Mouse (Mus musculus) ZHBTc4 (cell line): ENCODE measurements around the gene Fgd5.

Experiments used
- DNase-seq: peaks from one replicate; pipeline ENCODE4 v3.0.0-alpha.2; 2011; ENCODE audit warnings: low read depth, low spot score

Gene Fgd5

DNA sequence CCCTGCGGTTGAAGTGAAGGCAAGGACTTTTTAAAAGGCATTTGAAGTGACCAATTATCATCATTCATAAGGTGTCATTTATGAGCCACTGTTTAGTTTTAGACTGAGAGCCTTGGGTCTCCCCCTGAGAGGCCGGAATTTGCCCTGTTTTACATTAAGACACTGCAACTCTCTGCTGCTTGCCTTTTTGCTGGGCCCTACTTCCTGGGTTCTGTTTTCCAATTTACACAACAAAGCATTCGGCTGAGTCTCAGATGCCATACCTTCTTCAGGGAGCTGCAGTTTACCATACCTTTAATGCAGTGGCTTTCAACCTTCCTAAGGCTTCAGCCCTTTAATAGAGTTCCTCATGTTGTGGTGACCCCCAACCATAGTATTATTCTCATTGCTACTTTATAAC, 26.1 kb downstream of the Fgd5 start:
- DNase-seq: peak; percentile 62

DNA sequence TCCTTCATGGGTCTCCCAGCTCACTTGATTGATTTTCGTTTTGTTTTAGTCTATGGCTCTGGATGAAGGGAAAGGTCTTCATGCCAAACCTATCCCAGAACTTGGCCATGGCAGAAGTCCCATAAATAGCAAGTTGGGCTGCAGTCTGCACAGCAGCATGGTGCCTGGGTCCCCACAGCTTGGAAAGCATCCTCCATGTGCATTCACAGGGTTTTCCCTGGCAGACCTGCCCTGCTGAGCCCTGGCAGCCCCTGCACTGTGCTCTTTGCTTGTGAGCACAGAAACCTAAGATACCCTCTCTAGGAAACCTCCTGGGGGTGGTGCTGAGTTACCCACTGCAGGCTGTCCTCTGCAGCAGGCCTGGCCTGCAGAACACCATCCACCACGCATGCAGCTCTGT, 32.2 kb downstream of the Fgd5 start:
- DNase-seq: no peak

DNA sequence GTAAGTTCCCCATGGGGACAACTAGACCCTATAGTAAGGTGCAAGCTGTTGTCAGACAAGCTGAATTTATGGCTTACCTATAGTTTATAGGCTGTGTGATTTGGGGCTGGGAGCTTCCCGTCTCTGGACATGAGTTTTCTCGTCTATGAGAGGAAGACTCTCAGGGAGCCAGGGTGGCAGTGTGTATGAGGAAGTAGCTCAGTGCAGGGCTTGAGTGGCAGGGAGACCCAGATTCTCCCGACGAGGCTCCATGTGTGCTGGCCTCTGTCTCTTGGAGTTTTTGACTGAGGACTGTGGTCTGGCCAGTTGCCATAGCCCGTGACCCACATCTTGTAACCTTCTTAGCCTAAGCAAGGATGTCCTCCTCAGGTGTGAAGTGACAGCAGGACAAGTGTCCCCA, 33.7 kb downstream of the Fgd5 start:
- no peak for DNase-seq

DNA sequence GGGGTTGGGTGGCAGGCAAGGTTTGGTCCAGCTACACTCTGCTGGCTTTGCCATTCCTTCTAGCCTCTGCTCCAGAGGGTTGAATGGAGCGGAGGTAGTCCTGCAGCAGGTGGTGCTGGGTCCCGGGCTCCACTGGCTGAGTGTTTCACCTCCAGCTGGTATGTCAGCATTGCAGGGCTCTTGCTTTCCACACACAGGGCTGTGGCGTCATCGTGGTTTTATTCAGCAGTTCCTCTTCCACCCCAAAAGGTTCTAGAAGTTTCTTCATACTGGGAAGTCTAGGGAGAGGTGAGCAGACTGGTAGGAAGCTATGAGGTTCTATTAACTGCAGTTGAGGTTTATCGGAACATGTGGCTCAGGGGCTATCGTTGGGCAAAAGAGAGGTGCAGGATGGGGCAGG, 34.4 kb downstream of the Fgd5 start:
- no peak for DNase-seq

DNA sequence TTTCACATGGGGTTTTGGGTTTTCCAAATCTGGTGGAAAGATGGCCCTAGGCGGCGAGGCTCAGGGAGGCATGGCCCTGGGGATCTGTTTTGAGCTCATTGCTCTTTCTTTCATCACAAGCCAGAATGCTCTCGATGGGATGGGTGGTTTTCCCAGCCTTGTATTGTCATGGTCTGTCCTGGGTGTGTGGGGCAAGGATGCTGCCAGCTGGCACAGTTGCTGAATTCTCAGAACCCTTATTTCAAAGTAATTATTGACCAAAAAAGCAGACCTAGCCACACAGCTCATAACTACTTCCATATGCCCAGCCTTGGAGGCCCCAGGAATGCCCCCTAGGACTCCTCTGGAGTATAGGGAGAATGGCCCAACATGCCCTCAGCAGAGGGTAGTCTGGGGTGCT, 34.9 kb downstream of the Fgd5 start:
- DNase-seq: no peak

DNA sequence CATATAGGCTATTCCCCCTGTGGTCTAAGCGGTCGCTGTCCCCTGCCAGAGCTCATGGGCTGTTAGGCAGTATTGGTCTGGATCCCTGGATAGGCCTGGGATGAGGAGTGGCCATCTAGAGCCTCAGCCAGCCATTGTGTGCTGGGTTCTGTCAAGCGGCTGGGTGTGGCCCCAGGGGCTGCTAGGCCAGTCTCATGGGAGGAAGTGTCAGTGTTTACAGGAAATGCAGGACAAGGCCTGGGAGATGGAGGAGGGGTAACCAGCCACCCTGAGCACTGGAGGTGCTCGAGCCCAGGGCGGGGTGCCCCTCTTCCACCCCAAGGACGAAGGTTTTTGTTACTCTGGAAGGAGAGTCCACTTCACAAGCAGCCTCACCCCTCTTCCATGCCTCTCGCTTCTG, 36.3 kb downstream of the Fgd5 start:
- DNase-seq: peak; percentile 50

DNA sequence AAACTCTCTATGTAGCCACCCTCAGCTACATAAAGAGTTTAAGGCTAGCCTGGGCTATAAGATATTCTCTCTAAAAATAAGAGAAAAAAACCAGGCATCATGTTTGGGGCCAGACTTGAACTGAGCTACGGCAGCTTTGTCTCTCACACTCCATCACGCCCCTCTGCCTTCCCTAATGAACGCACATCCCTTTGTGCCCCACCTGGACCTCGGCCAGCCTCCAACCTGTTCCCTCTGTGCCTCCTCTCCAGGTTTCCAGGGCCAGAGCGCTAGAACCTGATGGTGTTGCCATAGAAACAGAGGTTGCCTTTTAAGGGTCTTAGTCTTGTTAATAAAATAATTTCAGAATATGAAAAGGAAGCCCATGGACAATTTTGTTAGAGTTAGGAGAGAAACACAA, 37.2 kb downstream of the Fgd5 start:
- no peak for DNase-seq

DNA sequence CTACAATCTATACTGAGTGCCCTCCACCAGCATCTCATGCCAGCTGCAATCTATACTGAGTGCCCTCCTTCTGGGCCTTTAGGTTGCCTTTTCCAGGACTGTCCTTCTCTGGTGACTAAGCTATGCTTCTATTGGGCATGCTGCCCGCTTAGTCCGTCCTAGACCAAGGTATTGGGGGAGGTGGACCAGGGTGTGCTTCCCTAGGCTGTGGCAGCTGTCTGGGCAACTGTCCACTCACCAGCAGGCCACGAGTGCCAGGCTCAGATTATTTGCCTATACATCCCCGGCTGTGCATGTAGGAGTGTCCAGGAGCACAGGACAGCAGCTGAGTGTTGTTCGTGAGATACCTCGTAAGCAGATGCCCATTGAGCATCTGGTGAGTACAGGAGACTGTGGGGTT, 38.1 kb downstream of the Fgd5 start:
- no peak for DNase-seq

DNA sequence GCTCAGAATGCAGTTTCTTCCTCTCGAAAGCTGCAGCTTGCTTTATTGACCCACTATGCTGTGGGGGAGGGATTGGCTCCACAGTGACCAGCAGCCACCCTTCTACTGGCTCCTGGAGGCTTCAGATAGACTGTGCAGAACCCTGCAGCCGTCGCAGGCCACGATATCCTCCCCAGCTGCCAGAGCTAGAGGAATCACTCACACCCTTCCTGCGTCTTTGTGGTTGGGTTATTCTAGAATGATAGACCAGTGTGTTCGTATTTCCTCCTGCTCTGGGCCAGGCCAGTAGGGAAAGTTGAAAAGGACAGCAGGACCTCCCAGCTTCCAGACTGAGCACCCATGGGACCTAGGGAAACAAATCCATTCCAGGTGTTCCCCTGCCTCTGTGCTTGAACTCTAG, 39.7 kb downstream of the Fgd5 start:
- DNase-seq: no peak

DNA sequence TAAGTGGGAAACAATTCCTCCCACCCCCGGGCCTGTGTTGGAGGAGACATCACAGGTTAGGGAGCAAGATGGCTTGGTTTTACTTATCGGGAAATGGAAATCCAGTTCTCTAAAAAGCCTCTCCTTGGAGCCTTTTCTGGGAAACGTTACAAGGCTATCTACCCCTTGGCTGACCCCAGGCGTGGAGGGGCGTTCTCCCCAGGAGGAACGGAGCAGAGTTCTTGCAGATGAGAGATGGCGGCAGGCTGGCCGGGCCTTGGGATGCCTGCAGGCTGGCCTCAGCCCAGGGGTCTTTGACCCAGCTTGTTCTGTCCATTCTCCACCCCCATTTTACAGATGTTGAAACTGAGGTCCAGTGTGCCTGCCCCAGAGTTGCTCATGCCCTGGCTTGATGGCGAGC, 42.4 kb downstream of the Fgd5 start:
- no peak for DNase-seq

DNA sequence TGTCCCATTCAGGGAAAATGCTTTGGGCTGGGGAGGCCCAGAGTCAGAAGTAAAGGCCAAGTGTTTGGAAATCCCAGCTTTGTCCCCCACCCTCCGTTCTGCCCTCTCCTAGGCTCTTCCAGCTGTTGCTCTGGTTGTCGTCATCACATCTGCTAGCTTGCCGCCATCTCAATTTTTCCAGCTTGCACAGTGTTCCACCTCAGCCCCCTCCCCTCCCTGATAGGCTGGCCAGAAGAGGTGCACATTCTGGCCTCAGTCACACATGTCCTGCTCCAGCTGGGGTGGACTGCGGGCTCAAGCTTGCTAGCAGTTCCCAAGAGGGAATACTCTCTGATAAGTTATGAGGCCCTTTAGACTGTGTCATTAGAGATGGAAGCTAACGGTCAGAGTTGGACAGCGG, 42.8 kb downstream of the Fgd5 start:
- no peak for DNase-seq

DNA sequence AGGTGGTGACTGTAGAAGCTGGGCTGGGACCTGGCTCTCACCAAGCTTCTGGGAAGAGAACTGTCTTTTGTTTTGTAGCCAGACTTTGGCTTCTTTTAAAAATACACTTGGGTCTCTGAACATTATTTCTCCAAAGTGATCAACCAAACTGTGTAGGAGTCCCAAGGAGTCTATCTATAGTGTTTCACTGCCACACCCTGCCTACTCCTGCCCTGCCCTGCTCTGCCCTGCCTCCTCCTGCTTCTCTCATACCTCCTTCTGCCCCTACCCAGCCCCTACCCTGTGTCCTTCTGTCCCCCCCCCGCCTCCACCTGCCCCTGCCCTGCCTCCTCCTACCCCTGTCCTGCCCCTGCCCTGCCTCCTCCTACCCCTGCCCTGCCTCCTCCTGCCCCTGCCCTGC, 46.6 kb downstream of the Fgd5 start:
- no peak for DNase-seq

DNA sequence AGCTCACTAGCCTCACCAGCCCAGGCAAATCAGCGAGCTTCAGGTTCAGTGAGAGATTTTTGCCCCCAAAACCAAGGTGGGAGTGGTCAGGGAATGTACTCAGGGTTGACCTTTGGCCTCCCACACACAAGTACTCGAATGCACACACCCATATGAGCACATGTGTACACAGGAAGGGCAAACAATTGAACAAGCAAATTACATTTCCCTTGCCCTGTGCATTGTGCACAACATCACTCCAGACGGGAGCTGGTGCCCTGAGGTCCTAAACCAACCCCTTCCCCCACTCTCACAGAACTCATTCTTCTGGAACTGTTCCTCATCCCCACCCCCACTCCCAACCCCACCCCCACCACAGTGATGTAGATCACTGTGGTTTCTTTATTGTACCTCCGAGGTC, 48.7 kb downstream of the Fgd5 start:
- no peak for DNase-seq

DNA sequence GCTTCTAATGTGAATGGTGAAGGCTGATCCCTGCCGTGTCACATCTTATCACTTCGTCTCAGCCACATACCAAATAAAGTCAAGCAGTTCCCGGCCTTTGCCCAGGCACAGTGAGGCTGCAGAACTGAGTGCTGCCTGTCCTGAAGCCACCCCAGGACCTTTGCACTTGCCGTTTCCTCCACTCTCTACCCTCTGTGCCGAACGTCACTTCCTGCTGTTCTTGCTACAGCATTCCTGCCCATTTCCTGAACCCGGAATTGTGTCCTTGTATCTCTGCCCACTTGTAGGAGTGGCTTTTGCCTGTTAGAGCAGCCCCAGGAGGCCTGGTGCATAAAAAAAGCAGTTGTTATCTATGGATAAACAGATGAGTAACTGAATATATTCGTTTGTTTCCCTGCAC, 52.0 kb downstream of the Fgd5 start:
- DNase-seq: no peak

DNA sequence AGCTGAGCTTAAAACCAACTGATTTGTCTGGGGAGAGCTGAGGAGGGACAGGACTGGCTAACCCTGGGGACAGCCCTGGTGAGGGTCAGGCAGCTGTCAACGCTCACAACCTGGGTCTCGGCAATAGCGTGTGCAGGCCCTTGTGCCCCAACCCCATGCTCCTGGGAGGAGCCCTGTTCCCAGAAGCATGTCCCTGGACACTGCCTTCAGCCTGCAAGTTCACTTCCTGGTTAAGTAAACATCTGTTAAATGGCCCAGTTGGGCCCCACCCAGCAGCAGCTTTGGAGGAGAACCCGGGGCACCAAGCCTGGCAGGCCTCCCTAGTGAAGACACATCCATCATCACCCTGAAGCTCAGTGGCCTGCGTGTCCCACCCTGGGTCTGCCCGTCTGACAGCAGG, 56.0 kb downstream of the Fgd5 start:
- DNase-seq: no peak

DNA sequence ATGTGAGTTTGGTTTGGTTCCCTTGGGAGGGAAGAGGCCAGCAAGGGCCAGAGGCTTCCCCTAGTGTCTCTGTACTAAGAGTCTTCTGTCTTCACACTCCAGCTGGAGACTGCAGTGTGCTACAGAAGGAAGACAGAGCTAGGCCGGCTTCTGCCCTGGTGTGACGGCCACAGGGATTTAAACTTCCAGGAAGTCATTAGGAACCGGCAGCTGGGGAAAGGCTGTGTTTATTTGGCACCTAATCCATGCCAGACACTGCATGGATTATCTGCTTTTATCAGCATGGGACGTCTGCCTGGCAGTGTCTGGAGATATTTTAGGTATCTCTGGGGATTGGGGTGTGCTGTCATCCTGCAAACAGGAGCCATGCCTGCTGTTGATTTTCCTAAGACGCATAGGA, 57.7 kb downstream of the Fgd5 start:
- DNase-seq: no peak

DNA sequence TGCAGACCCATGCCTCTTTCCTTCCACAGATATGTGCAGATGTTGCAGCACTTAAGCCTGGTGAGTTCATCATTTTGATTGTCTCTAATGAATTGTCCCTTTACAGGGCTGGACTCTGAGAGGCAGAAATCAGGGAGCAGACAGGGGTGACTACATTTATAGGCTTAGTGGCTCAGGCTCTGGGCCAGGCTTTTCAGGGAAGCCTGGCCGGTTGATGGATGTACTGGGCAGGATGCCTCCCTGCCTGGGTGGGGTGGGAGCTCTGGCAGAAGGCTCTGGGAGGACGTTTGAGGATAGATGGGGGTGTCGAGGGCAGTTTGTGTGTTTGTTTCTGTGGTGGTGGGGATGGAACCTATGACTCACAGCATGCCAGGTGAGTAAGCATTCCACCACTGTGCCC, 59.5 kb downstream of the Fgd5 start:
- DNase-seq: no peak

DNA sequence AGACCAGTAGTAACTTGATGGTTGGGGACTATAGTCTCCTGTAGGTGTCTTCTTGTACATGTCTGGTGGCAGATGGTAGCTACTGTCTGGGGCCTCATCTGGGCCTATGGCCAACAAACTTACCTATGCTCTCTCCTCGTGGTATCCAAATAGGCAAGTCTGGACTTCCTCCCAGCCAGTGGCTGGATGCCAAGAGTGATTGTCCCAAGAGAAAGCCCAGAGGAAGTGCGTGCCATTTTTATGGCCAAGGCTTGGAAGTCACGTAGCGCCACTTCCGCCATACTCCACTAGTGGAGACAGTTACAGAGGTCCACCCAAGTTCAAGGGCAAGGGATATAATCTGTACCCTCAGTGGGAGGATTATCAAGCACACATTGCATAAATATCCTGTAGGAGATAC, 62.6 kb downstream of the Fgd5 start:
- DNase-seq: no peak

DNA sequence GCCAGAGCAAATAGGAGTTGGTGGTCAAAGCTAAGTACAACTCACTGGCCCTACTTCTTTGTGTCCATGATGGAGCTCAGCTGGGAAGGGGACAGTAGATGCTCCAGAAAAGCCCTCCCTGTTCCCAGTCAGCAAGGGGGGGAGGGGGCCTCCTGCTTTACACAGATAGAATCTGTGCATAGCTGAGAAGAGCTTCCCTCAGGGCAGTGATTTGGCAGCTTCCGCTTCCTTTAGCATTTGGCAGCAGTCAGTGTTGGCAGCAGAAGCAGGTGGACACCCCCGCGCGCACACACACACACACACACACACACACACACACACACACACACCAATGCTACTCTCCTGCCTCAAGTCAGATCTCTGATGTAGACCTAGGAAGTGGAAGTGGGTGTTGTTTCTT, 63.4 kb downstream of the Fgd5 start:
- no peak for DNase-seq

DNA sequence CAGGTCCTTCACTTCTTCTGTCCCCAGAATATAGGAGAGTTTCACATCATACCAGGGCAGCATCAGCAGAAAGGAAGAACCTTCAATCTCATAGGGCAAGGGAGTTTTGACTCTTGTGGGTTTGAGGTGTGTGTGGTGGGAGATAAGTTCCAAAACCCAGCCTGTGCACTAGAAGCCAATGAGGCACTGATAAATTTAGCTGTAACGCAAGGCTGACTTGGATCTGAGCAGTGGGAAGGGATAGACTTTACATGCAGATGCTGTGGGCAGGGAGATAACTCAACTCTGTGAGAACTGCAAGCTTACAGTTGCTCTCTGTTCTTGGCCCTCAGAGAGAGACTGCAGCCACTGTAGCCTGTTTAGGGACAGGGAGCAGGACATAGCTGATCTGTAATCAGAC, 64.2 kb downstream of the Fgd5 start:
- no peak for DNase-seq

DNA sequence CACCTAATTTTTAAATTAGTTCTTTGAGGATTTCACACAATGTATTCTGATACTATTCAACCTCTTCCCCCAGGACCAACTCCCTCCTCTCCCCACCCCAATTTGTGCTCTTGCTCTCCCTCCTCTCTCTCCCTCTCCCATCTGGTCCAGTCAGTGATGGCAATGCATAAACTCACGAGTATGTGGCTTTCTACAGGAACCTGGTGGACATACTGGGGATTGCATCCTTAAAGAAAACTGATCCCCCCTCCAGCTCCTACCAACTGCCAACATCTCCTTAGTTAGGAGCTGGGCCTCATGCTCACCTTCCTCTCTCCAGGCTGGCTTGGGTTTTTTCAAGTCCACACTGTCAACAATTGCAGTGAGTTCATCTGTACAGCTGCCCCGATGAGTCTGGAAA, 79.1 kb downstream of the Fgd5 start:
- peak; percentile 46 for DNase-seq

DNA sequence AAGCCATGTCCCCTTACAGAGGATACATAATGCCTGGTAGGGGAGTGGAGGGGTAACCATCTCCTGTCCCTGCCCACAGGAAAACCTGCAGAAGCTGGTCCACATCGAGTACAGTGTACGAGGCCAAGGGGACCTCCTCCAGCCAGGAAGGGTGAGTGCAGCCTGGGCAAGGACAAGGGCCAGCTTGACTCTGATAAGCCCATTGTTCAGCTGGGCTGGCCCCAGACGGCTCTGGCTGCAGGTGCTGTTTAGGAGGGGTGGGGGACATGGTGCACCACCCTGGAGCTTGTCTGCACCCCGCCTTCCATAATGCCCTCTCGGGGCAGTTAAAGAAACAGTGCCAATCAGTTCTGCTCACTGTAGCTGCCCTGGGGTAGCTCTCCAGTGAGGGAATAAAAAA, 83.0 kb downstream of the Fgd5 start:
- DNase-seq: no peak

DNA sequence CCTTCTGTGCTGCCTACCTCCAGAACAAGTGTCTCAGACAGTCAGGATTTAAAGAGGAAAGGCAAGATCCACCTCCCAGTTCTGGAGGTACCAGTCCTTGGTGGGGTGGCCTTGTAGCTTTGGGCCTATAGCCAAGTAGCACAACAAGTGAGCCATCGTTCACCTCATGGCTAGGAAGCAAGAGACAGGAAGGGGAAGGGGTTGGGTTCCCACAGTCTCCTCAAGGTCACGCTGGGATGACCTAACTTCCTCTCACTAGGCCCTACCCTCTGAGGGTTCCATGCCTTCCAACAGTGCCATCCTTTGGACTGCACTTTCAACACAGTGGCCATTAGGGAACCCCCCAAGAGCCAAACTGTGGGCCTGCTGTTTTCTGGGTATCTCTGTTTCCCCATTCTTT, 84.8 kb downstream of the Fgd5 start:
- no peak for DNase-seq

DNA sequence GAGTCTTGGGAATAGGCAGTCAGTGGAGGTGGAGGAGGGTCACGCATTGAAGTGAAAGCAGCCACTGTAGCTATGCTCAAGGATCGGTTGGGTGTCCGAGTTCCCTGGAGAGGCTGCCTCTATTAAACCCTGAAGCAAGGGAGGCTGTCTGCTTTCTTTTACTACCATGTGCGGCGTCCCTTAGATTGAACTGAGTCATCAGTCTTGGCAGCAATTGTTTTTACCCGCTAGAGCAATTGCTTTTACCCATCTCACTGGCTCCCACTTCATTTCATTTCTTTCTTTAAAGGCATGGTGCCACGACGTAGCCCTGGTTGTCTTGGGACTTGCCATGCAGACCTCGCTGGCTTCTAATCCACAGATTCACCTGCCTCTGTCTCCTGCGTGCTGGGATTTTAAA, 85.4 kb downstream of the Fgd5 start:
- no peak for DNase-seq
